Mouse (Mus musculus) B cell, adult 2 months (primary cell): ENCODE results near the gene Skap2.

Source experiments
- DNase-seq, 2 experiments: peaks; one replicate each; pipeline ENCODE4 v3.0.0; 2022

The Skap2 gene

DNA sequence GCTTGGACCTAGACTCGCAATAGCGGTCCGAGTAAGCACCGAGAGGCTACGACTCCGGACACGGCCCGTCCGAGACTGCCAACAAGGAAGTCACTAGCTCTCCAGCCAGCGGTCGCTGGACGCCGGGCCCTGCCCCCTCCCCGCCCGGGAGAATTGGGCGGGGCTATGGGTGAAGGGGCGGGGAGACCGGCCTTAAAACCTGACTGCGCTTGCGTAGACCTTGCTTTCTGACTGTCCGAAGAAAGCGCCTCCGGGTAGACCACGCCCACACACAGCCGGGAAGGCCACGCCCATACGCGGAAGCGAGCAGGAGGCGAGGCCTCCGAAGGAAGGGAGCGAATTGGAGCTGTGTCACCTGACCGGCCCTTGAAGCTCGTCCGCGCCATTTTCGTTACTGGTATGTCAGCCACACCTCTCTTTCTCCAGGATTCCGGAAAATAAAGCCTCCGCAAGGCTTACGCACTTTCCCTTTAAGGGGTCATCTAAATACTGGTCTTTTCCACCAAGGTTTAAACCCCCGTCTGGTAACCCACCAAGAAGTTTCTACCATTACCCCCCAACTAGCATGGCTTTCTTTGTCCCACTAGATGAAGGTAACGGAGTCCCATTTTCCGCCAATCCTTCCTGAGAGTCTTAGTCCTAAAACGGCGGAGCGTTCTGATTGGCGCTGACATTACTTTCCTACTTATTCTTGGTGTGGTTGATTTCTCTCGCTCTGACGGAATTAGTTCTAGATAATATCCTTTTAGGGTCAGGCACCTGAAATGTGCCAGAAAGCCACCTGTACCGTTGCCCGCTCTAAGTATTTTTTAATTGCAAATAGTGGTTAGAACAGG is at the start of gene Skap2:
Gene Skap2 (minus strand): TSS at position 141 of the 836 bp plus-strand sequence.
- DNase-seq: peak; percentile 99

DNA sequence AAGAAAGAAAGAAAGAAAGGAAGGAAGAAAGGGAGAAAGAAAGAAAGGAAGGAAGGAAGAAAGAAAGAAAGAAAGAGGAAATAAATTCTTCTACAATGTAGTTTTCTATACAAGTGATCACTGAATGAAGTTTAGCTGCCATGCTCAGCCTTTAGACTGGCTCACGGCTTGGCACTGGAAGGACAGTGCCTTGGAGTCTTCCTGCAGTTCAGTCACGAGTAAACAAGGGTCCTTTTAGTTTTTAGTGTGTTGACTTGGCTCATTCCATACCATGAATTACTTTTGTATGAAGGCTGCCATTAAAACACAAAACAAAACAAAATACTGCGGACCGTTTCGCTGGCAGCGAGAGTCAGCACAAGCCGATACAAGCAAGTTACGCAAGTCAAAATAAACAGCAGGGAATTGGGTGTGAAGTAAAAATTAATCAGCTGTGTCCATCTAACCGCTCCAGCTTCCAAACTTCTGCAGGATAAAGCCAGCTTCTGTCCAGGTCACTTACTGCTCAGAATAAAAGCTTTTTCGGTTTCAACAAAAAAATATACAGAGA is 46.6 kb upstream of the Skap2 start:
- no peak for DNase-seq

DNA sequence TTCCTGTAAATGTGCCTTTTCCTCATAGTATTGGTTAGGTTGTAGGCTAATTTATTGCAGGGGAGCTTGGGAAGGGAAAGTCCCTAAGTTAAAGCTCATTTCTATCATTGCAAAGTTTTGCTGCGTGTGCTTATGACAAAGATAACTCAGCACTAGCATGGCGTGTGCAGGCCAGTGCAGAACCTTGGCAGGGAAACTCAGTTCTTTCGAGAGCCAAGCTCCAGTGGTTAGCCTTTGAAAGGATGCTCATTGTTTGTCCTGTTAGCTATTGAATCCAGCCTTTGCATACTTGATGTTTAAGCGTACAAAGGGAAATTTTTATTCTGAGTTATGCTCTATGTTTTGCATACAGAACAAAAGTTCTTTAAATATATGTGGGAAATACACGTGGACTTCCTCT is 45.8 kb upstream of the Skap2 start:
- no peak for DNase-seq

DNA sequence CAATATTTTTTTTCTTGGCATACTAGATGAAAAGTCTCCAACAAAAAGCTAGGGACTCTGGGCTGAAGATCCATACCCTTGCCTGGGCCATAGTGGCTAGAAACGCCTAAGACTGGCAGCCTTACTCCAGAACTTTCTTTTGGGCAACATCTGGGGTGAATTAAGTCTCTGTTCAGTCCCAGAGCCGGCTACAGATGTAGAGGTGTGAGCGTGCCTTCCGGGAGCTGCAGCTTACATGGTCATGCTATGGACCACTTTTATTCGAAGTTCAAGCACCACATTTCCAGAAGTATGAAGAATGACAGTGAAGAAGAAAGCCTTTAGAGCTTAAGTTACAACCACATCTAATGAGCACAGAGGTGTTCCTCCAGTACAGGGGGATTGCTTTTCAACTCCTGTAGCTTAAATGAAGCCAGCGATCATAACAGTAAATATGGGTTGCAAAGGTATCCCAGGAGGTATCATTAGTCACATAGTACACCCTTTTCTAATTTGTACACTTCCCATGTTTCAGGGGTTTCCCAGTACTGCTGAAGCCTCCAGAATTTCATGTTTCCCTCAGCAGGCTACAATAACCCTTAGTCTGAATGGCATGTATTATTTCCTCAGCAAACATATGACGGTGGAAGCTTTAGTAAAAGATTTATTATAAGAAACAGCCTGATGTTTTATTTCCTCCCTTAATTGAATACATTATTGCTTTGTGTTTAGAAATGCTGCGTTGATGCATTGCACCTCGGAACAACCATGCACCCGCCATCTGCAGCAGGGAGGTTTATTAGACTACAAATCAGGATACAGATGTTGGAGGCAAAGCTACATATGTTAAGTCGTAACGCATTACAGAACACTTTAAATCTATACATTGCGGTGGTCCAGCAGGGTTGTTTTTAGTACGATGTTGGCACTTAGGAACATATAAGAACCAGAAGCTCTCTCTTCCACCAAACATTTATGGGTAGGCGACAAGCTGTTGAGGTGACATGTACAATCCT is 41.5 kb upstream of the Skap2 start:
- no peak for DNase-seq

DNA sequence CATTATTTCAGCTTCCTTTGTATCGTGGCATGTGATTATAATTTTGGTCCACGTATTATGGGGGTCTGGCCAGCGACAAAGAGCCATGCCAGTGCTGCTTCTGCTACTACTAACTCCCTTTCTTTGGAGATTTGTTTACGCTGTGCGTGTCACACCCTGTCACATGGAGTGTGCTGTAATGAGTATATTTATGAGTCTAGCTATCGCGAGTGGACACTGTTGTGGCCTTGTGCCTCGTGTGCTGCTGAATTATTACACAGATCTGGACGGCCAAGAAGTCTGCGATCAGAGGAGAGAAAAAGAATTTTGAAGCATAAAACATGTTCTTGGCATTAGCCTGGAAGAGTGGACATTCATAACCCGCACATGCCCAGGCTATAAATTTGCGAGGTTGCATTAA is 37.7 kb upstream of the Skap2 start:
- no peak for DNase-seq

DNA sequence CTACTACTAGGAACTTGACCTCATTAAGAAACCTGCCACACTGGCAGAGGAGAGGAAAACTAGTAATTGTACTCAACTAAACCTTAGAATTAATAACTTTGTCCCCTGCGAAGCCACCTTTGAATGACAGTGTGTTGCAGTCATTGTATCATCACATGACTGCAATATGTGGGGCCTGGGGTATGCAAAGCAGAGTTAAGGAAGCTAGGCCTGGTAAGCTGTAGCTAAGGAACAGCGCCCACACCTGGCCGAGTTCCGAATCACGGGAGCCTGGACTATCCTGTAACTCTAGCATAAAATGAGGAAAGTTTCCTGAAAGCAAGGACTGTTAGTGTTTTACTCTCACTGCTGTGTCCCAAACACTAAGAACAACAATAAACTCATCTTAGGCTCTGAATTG is 33.2 kb upstream of the Skap2 start:
- DNase-seq: peak; percentile 16 to 25

DNA sequence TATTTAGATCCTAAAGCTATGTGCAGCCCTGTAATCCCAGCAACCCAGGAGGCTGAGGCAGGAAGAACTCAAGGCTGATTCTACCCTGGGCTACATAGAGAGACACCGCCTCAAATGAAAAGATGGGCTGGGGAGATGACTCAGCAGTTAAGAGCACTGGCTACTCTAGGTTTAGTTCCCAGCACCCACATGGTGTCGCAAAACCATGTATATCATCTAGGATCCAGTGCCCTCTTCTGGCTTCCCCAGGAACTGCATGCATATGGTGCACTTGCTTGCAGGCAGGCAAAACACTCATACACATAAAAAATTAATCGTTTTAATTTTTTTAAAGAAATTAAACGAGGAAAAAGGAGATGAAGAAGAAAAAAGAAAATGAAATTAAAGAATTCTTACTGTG is 23.7 kb upstream of the Skap2 start:
- peak; percentile 52 to 53 for DNase-seq

DNA sequence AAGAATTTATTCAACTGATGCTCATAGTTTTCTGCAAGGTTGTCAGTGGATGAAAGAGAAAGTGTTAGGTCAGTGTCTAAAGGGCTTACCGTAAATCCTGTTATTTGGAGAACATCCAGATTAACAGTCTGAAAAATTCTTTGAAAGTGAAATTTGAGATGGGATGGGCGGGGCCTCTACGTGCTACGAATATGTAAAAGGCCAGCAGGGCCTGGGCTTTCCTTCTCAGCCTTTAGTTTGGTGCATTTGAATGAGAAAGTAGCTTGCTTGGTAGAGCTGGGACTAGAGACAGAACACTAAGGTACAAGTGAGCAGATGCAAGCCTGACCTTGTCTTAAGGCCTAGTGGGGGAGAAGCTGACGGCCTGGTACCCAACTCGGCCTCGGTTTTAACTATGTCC is 18.8 kb upstream of the Skap2 start:
- DNase-seq: no peak

DNA sequence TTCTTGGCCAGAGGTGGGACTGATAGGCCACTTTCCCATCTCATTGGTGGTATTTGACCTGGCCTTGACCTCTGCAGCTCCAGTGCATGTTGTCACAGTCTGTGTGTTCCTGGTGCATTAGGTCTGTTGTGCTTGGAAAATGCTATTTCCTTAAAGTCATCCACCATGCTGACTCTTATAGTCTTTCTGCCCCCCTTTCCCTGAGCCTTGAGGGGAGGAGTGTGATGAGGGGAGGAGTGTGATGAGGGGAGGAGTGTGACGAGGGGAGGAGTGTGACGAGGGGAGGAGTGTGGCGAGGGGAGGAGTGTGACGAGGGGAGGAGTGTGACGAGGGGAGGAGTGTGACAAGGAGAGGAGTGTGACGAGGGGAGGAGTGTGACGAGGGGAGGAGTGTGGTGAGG is 15.8 kb upstream of the Skap2 start:
- no peak for DNase-seq

DNA sequence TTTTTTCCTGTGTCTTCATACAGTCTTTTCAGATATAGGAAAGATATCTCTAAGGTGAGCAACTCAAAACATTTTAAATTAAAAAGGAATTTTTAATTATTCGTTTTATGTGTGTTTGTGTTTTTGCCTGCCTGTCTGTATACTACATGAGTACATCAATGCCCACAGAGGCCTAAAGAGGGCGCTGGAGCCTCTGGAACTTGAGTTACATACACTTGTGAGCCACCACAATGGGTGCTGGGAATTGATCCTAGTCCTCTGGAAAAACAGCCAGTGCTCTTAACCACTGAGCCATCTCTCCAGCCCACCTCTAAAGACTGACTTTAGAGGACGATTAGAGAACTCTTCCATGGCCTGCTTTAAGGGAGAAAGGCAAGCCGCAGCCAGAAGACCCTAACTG is 14.8 kb upstream of the Skap2 start:
- DNase-seq: no peak

DNA sequence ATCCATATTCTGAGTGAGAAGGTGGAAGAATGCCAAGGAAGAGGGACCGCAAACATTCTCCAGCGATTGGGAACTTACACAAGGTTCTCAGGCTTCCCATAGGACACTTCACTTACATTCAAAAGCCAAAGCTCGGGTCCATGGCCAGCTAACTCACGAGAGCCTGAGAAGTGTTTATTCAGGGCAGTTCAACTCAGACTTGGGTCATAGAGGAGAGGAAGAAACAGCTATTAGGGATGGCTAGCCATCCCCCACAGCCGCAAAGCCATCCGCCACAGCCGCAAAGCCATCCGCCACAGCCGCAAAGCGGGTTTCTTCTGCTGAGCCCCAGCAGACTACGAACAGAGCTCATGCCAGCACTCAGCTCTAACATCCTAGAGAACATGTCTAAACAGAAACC is 13.9 kb upstream of the Skap2 start:
- DNase-seq: no peak

DNA sequence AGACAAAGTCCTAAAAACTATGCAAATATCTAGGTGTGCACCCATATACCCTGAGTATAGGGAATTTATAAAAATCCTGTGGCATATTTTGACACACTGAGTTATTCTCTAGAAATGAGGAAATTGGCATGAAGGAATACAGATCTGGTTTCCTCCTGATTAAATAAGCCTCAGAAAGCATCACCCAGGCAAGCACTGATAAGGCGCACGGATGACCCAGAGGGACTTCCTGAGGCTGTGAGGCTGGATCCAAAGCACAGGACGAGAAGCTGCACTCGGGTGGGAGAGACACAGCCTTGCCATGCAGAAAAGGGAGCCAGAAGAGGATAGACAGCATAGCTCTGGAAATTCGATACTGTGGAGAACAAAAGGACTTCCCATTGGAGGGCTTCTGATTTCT is 12.4 kb upstream of the Skap2 start:
- DNase-seq: no peak

DNA sequence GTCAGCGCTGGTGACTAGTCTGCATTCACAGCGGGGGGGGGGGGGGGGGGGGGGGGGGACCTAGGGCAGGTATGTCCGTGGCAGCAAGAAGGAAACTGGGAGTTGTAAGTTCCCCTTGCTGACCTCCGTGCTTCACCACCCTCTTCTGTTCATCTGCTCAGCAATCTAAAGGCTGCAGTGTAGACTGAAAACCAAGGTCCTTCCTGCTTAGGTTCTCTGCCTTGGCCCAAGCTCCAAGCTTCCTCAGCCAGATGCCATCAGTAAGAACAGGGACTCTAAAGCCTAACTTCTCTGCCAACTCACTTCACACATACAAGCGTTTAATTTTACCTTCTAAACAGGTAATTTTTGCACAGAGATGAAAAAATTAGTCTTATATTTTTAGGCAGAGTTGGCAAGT is 10.0 kb upstream of the Skap2 start:
- no peak for DNase-seq

DNA sequence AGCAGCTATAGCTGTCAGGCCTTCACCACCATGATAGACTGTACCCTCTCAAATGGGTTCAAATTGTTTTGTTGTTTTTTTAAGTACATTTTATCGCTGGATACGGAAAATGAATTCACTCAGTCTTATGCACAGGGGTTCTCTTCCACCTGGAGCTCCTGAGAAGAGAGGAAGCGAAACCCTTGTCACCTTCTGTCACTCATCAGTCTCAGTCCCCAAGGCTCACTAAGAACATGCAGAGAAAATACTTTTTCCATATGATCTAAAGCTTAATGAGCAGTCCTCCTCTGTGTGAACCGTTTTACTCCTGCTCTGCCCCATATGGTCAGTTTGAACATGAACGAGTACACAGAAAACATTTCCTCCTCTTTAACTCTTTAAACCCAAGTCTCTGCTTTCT is 7.9 kb upstream of the Skap2 start:
- no peak for DNase-seq

DNA sequence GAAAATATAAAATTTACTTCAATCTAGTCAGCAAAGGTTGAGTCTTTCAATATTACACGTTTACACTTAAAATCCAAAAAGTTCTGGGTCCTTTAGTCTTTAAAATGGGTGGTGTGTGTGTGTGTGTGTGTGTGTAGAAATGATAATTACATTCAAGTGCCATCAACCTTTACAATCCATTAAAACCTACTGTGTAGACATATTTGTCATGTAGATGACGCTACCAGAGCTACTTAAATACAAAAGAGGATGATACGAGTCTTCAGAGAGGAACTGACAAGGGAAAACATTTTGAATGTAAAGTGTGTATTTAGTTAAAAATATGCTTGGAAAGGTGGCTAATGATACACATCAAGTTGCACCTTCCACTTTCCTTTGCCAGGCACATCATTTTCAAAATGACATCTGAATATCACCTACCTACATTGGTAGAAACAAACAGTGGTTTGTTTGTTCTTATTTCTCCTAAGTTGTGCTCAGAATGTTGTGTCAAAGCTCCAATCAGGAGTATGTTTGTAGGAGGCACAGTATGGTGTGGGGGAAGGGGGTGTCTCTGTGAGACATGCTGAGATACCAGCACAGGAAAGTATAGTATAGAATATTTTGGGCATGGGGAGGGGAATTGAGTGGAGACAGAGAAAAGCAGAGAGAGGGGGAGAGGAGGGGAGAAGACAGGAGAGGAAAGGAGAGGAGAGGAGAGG is 1.0 kb upstream of the Skap2 start:
- no peak for DNase-seq

DNA sequence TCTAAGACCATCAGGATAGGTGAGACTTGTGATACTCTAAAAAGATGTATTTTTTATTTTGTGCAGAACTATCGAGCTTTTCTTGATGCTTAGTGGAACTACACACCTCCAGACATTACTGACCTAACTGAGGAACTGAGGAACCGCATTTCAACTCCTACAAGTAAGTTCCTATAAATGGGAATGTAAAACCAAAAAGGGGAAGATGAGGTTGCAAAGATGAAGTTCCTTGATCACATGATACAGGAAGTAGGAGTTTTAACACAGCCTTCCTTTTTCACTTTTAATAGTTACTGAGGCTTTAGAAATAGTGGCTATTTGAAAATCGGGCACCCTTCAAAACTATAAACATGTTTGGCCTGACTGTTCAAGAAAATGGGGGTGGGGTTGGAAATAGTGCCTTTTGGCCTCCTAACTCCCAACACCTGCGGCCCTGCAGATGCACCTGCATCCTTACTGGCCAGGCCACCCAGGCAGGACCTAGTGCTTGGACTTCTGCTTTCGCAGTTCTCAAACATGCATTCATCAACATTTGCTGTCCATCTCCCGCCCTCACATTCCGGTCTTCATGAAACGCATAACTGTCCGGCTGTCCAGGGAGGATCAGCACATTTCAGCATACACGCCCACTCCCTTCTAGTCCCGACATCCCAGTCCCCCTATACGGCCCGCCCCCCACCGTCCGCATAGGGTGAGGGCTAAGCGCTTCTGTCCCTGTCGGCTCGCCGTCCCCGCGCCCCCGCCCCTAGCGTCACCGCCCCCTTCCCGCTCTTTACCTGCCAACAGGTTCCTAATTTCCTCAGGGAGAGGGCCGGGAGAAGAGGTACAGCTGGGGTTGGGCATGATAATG is 565 bp downstream of the Skap2 start:
- DNase-seq: peak in 1 of 2 experiments; percentile 52

DNA sequence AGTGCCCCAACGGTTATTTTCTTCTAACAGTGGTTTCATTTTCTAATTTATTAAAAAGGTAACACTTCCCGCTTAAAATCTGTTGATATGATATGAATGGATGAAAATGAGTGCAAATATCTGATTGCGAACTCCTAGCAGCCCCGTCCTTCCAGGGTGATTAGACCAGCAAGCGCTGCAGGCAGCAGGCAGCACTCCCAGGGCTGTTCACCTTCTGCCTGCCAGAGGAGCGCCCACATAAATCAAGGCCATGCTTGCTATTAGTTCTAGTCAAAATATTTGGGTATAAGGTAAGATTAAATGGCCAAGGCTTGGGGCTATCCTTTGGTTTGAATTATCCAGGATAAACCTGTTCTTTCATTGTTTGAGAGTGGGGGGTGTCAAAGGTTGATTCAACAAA is 3.0 kb downstream of the Skap2 start:
- DNase-seq: no peak

DNA sequence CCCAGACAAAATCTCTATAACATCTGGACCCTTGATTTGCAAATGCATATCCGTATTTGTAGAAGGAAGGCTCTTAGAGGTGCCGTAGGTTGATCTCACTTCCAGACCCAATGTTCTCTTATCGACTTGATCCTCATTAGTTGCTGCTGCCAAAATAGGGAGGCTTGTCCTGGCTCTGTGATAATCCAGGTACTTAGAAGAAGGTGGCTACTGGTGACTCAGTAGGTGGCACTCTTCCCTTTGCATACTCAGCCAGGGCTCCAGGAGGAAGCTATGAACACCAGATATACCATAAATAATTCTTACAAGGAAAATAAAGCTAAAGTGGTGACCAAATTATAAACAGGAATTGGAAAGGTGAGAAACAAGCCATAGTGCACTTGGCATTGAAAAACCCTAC is 3.6 kb downstream of the Skap2 start:
- DNase-seq: no peak

DNA sequence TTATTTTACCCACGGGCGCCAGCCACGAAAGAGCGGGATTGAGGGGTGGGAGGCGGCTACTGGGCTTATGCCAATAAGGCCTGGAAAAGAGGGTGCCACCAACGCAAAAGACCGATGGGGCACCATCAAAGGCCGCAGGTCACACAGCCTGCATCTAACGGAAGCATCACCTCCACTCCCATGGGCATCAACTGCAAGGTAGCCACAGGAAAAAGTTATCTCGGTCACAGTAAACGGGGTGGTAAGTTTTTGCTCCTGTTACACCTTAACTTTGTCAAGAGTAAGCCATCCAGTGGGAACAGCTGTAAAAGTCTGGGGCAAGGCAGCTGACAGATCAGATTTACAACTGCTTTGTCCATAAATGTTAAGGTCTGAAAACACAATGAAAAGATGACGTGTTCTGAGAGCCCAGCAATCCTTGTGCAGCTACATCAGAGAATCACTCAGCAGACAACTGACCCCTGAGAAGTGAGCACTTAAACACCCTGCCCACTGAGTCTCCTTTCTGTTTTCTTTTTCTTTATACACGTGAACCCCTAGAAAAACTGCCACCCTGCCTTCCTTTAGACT is 5.6 kb downstream of the Skap2 start:
- no peak for DNase-seq

DNA sequence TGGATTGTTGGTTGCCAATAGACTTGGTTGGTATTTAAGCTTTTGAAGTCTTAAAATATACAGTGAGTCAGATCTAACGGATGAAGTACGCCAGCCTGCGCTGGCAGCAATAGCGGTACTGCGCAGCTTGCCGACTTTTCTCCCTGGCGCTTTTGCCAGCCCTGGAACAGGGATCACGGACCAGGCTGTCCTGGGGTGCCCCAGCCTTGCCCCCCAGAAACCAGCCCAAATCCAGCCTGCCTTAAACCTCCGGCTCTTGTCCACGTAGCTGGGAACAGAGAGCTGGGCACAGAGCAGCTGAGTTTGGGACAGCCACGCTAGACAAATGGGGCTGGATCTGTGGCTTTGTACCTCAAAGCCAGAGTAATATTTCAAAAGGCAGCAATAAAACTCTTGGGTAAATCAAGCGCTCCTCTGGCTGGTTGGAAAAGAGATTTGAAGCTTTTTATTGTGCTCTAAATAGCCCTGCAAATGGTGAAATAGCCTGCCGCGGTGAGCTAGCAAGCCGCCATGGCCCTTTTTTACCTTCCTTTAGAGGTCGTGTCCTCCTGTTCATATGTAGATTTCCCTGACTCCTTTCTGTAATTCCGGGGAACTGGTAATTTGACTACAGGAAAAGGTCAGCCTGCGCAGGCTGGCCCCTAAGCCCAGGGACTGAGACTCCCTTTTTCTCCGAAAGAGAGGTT is 6.2 kb downstream of the Skap2 start:
- DNase-seq: peak; percentile 11 to 22

DNA sequence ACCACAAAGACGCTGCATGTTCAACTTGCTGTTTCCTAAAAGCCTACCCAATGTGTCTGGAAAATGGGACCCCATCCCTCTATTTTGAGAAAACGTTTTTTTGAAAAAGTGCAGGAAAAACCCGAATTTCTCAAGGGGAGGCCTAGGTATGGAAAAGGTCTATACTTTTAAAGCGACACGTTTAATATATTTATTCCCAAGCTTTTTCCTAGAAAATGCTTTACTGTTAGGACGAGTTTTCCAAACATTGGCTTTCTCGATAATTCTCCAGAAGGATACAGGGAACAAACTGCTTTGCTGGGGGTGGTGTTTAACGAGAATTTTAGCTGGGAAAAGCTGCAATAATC is 6.8 kb downstream of the Skap2 start:
- DNase-seq: no peak
